Mouse (Mus musculus): ENCODE measurements around the gene Angptl8.
"Not testable (repeated sequence)": the region's sequence is repeated elsewhere in the genome, so short reads cannot be mapped to it uniquely, and the experiment has no call there.

Angptl8 gene

GRCm38 (mm10) chr9:21835258-21835912 is at the start of gene Angptl8:
TSS of gene Angptl8 (plus strand) at chr9:21835510.
- DNase-seq, result no peak

- DNase-seq, result not testable (repeated sequence)
Observed at GRCm38 (mm10) chr9:21786309-21786708, 49.0 kb upstream of the Angptl8 start.

- peak; percentile 64 to 65 for DNase-seq
Observed at GRCm38 (mm10) chr9:21786906-21787305, 48.4 kb upstream of the Angptl8 start.

GRCm38 (mm10) chr9:21787654-21788053 is 47.7 kb upstream of the Angptl8 start:
- DNase-seq, result no peak

- no peak for DNase-seq
Observed at GRCm38 (mm10) chr9:21788234-21788633, 47.1 kb upstream of the Angptl8 start.

- no peak for DNase-seq
Observed at GRCm38 (mm10) chr9:21791861-21792260, 43.4 kb upstream of the Angptl8 start.

GRCm38 (mm10) chr9:21792644-21793043 is 42.7 kb upstream of the Angptl8 start:
- no peak for DNase-seq

GRCm38 (mm10) chr9:21793507-21793906 is 41.8 kb upstream of the Angptl8 start:
- DNase-seq, result not testable (repeated sequence)

- no peak for DNase-seq
Observed at GRCm38 (mm10) chr9:21794344-21794834, 40.9 kb upstream of the Angptl8 start.

GRCm38 (mm10) chr9:21794925-21795324 is 40.4 kb upstream of the Angptl8 start:
- no peak for DNase-seq

GRCm38 (mm10) chr9:21795579-21795978 is 39.7 kb upstream of the Angptl8 start:
- DNase-seq, result no peak

GRCm38 (mm10) chr9:21796259-21796658 is 39.1 kb upstream of the Angptl8 start:
- no peak for DNase-seq

GRCm38 (mm10) chr9:21796919-21797318 is 38.4 kb upstream of the Angptl8 start:
- DNase-seq, result no peak

GRCm38 (mm10) chr9:21797921-21798344 is 37.4 kb upstream of the Angptl8 start:
- DNase-seq, result no peak

GRCm38 (mm10) chr9:21798345-21799009 is 36.8 kb upstream of the Angptl8 start, which contains the start of gene Kank2:
TSS of gene Kank2 (minus strand) at chr9:21798744.
- peak; percentile 85 to 87 for DNase-seq

- no peak for DNase-seq
Observed at GRCm38 (mm10) chr9:21799010-21799350, 36.3 kb upstream of the Angptl8 start.

- no peak for DNase-seq
Observed at GRCm38 (mm10) chr9:21801121-21801520, 34.2 kb upstream of the Angptl8 start.

- no peak for DNase-seq
Observed at GRCm38 (mm10) chr9:21801591-21801990, 33.7 kb upstream of the Angptl8 start.

GRCm38 (mm10) chr9:21803986-21804644 is 31.2 kb upstream of the Angptl8 start:
- peak; percentile 83 for DNase-seq

- DNase-seq, result no peak
Observed at GRCm38 (mm10) chr9:21806363-21806762, 28.9 kb upstream of the Angptl8 start.

- no peak for DNase-seq
Observed at GRCm38 (mm10) chr9:21806976-21807375, 28.3 kb upstream of the Angptl8 start.

- peak; percentile 12 to 23 for DNase-seq
Observed at GRCm38 (mm10) chr9:21808561-21808960, 26.7 kb upstream of the Angptl8 start.

- DNase-seq, result no peak
Observed at GRCm38 (mm10) chr9:21811170-21811569, 24.1 kb upstream of the Angptl8 start.

All from B cell, adult 2 months (primary cell).